Mouse (Mus musculus): Measurements from ENCODE around the gene Smc3.

DNA sequence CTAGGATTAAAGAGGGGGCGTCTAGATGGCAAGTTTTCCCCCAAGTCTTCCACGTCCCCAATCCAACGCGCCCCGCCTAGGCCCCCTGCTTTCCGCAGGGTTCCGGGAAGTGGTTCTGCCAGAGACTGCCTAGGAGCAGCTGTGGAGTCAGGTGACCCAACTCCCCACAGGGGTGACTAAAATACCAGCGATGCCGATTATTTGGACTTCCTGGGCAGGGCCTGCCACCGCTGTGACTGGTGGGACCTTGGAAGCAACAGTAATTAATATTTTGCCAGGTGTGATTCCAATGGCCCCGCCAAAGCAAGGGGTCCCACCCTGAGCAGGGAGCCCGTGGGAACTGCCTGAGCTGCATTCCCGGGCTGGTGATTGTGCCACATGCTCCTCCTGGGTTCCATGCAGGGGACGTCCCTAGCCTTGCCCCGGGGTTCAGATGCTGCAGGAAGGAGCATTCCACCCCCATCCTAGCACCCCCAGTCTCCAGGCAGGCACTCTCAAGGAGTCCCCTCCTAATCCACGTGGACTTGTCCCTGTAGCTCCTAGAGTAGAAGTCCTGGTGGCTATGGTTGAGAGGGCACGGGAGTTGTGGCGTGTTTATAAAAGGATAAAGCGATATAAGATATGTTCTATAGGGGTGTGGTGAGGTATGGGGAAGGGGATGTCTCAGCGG lies 42.8 kb upstream of the Smc3 start:
- TF ChIP-seq POLR2A (IDR thresholded peaks at IDR 0.05; ENCODE audit: insufficient read length, low read depth), result no peak
- no peak for TF ChIP-seq MAX (IDR thresholded peaks at IDR 0.05; ENCODE audit: low read depth)
- no peak for TF ChIP-seq REST (IDR thresholded peaks at IDR 0.05; ENCODE audit: insufficient read depth, insufficient read length)
- no peak for TF ChIP-seq POLR2AphosphoS2 (IDR thresholded peaks at IDR 0.05; ENCODE audit: insufficient read length, low read depth)
- no peak for TF ChIP-seq CEBPB (IDR thresholded peaks at IDR 0.05; ENCODE audit: insufficient read depth, poor library complexity, severe bottlenecking)
- peak; percentile 75 for TF ChIP-seq USF1 (IDR thresholded peaks at IDR 0.05; ENCODE audit: low read depth)
- TF ChIP-seq TCF3 (IDR thresholded peaks at IDR 0.05; ENCODE audit: insufficient read length, low read depth), result no peak

Data from myocyte (in vitro differentiated cells).